Mouse (Mus musculus) hindbrain, embryonic 15.5 days (tissue): ENCODE results near the gene H2-K1. TPM values are rescaled to one million over a fixed set of nuclear protein-coding genes. Genes with fewer than 3 reads are reported as not detected.
"Not testable (repeated sequence)": the region's sequence is repeated elsewhere in the genome, so short reads cannot be mapped to it uniquely, and the experiment has no call there.

Experiments used
- ATAC-seq: fragments of 200-750 bp; cut with Nextera tagmentation; 2 replicates; pipeline ENCODE4 v1.8.0; 2017; ENCODE audit warnings: low read depth, moderate number of reproducible peaks, moderate TSS enrichment; ENCODE audit not compliant: low FRiP score
- H3K27ac ChIP-seq: fragments of 300-500 bp; sonication (generic); replicated peaks from 2 replicates; pipeline ENCODE4 v1.5.1; 2015; ENCODE audit warnings: mild to moderate bottlenecking, inconsistent platforms
- H3K27me3 ChIP-seq: fragments of 300-500 bp; sonication (generic); 2 replicates; pipeline ENCODE4 v1.6.1; 2015; ENCODE audit warnings: control low read depth, inconsistent platforms
- H3K36me3 ChIP-seq: fragments of 300-500 bp; sonication (generic); 2 replicates; pipeline ENCODE4 v1.6.1; 2015; ENCODE audit warnings: control low read depth, inconsistent platforms
- H3K4me1 ChIP-seq: fragments of 300-500 bp; sonication (generic); replicated peaks from 2 replicates; pipeline ENCODE4 v1.6.1; 2015; ENCODE audit warnings: control low read depth, inconsistent platforms
- H3K4me2 ChIP-seq: fragments of 300-500 bp; sonication (generic); 2 replicates; pipeline ENCODE4 v1.6.1; 2015; ENCODE audit warnings: moderate library complexity, mild to moderate bottlenecking, inconsistent platforms
- H3K4me3 ChIP-seq: fragments of 300-500 bp; sonication (generic); 2 replicates; pipeline ENCODE4 v1.5.1; 2015; ENCODE audit warnings: mild to moderate bottlenecking, inconsistent platforms
- H3K9ac ChIP-seq: fragments of 300-500 bp; sonication (generic); 2 replicates; pipeline ENCODE4 v1.6.1; 2015; ENCODE audit warnings: inconsistent platforms
- H3K9me3 ChIP-seq: fragments of 300-500 bp; sonication (generic); 2 replicates; pipeline ENCODE4 v1.6.1; 2016; ENCODE audit warnings: control low read depth, inconsistent platforms
- WGBS: fragments of 180-500 bp; shearing (Covaris S2); methylation state at CpG from one replicate; pipeline ENCODE4 v1.1.7; 2015; 5-methylcytosine and 5-hydroxymethylcytosine counted together
- polyA plus RNA-seq: library from polyadenylated mRNA; unstranded; fragments of >200 nt; fragmentation: Nextera tagmentation; extraction: Ambion mirVana; gene quantifications from 2 replicates; pipeline ENCODE4 v1.2.1, GENCODE M21; 2015

The H2-K1 gene
- polyA plus RNA-seq, 1 experiment from 2014 or later: 19.5 TPM

DNA sequence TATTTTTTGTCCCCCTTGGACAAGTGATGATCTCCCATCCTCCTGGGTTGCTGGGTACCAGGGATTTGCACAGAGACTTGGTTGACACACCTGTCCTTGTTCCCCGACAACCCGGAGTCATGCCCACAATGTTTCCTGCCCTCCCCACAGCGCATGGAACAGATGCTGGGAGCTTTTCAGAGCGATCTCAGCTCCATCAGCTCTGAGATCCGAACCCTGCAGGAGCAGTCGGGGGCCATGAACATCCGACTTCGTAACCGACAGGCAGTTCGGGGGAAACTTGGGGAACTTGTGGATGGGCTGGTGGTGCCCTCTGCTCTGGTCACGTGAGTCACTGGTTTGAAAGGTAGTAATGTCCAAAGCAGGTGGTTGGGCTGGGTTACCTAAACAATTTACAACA lies 41.7 kb downstream of the H2-K1 start:
- Histone ChIP-seq H3K27me3 (no peaks in the 10 kb centered on the region), H3K36me3 (peaks cover 31% of the 10 kb centered on the region), H3K4me1 (peaks cover 24% of the 10 kb centered on the region), H3K9me3 (no peaks in the 10 kb centered on the region), H3K27ac (no peak overlapping the region), H3K9ac (no peak overlapping the region), H3K4me3 (no peak overlapping the region), H3K4me2 (no peak overlapping the region)
- WGBS: 94% methylated on average over 11 of the region's 11 CpGs
- no peak for ATAC-seq

DNA sequence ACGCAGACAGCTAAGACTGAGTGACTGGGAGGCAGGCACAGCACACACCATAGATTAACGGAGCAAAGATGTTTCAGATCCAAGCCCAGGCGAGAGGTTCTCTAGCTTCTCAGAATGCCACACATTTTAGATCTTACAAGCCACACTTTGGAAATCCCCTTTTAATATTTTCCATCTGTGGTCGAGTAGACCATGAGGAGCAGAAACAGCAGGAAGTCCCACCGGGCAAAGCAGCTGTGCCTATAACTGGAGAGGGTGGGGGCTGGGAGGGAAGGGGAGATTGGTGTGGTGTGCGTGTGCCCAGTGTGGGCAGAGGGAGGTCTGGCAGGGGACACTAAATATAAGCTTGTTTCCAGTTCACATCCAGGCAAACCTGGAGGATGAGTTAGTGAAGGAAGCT lies 42.7 kb downstream of the H2-K1 start:
- no peak for ATAC-seq
- no peaks in the 10 kb centered on the region for H3K27me3 ChIP-seq
- H3K9me3 ChIP-seq: no peaks in the 10 kb centered on the region
- no peak overlapping the region for H3K4me2 ChIP-seq
- H3K4me3 ChIP-seq: no peak overlapping the region
- 88% methylated on average over 6 of the region's 6 CpGs for WGBS
- H3K4me1 ChIP-seq: peaks cover 34% of the 10 kb centered on the region
- no peak overlapping the region for H3K9ac ChIP-seq
- H3K27ac ChIP-seq: no peak overlapping the region
- peaks cover 31% of the 10 kb centered on the region for H3K36me3 ChIP-seq

DNA sequence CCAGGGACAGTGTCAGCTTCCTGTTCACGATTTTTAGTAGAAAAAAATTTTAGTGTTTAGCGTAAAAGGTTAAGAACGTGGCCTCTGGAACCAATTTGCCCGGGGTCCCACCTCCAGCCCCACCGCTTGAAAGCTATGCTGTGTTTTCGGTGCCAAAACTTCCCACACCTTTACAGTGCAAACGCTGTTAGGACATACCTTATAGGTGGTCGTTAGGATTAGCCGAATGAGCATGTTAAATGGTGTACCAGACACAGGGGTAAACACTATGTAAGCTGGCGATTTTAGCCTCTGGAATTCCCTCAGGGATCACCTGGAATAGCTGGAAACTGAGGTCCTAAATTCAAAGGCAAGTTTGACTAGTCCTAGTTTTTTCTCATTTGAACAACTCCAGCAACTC lies 43.8 kb downstream of the H2-K1 start:
- Histone ChIP-seq H3K9me3 (no peaks in the 10 kb centered on the region), H3K4me2 (peak overlapping the region; percentile 77), H3K9ac (peak overlapping the region; percentile 79), H3K27me3 (no peaks in the 10 kb centered on the region), H3K36me3 (peaks cover 33% of the 10 kb centered on the region), H3K4me1 (peaks cover 45% of the 10 kb centered on the region), H3K4me3 (peak overlapping the region; percentile 76), H3K27ac (peak overlapping the region; percentile 94)
- 9% methylated on average over 10 of the region's 10 CpGs for WGBS
- ATAC-seq: no peak

DNA sequence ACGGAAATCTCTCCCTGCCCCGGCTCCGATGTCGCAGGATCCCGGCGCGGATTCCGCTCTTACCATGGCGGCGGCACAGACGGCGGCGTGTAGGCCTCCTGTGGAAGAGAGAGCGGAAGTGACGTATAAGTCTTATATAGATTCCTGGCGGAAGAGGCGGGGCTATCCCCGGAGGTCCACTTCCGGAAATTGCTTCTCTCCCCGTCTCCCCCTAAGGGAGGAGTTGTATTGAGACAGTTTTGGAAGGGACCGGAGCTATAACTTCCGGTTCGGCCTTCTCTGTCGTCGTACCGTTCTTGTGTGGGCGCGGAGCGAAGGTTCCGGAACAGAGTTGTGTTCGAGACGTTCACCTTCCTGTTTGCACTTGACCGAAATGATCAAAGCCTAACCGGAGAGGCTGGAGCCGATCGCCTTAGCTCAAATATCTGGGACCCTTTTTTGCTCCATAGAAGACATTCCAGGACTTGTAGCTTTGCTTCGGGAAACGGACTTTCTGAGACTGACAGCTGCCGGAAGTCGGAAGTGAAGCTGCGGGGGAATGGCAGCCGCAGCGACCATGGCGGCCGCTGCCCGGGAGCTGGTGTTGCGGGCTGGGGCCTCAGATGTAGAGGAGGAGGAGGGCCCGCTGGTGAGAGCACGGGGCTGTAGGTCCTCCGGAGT lies 44.5 kb downstream of the H2-K1 start, which contains the start of the genes Vps52 and Rps18:
Gene Vps52, plus strand, starts transcription at position 258 of the 660 bp plus-strand sequence.
Gene Rps18, minus strand, starts transcription at position 447 of the 660 bp plus-strand sequence.
- H3K4me2 ChIP-seq: peak within 1 kb of the TSS; percentile 86
- no peaks in the 10 kb centered on the region for H3K27me3 ChIP-seq
- H3K4me3 ChIP-seq: peak within 1 kb of the TSS; percentile 76
- H3K4me1 ChIP-seq: peaks cover 49% of the 10 kb centered on the region
- peak within 1 kb of the TSS; percentile 90 for H3K9ac ChIP-seq
- H3K27ac ChIP-seq: peak within 1 kb of the TSS; percentile 94
- no peaks in the 10 kb centered on the region for H3K9me3 ChIP-seq
- peaks cover 28% of the 10 kb centered on the region for H3K36me3 ChIP-seq
- under 1% methylated on average over 50 of the region's 50 CpGs for WGBS
- ATAC-seq: peak; percentile 89

- peak overlapping the region; percentile 90 for H3K9ac ChIP-seq
- peaks cover 57% of the 10 kb centered on the region for H3K4me1 ChIP-seq
- under 1% methylated on average over 33 of the region's 33 CpGs for WGBS
- no peaks in the 10 kb centered on the region for H3K27me3 ChIP-seq
- peak; percentile 49; the same call in 1 of the 2 replicates for ATAC-seq
- H3K9me3 ChIP-seq: no peaks in the 10 kb centered on the region
- peak overlapping the region; percentile 76 for H3K4me3 ChIP-seq
- peaks cover 26% of the 10 kb centered on the region for H3K36me3 ChIP-seq
- peak overlapping the region; percentile 86 for H3K4me2 ChIP-seq
- peak overlapping the region; percentile 87 for H3K27ac ChIP-seq
Measured at GRCm38 (mm10) chr17:33954646-33955554, 45.2 kb downstream of the H2-K1 start.

DNA sequence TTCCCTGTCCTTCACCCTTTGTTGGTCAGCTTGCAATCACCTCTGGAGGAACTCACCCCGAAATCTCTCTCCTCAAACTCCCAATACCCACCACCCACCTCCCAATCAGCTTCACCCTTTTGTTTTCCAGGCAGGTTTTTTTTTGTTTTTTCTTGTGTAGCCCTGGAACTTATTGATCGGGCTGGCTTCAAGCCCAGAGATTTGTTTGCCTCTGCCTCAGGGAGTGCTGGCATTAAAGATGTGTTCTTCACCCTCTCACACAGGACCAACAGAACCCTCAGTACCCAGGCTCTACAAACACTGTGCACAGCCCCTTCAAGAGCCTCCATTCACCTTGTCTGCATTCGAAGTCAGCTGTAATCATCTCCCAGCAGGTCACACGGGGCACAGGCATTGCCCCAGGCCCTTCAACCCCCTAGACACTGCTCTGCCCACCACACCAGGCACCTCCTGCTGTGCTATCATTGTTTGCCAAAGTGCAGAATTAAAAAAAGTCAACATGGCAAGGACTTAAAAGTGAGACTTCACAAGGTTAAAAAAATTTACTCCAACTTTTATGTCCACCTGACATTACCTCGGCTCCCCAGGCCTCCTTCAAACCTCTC lies 46.1 kb downstream of the H2-K1 start:
- peaks cover 65% of the 10 kb centered on the region for H3K4me1 ChIP-seq
- peak overlapping the region; percentile 76 for H3K4me3 ChIP-seq
- H3K27ac ChIP-seq: 0 out of 2 replicates have a peak overlapping the region, but pooled peaks have one; percentile 87
- no peak for ATAC-seq
- H3K27me3 ChIP-seq: no peaks in the 10 kb centered on the region
- H3K9ac ChIP-seq: peak overlapping the region; percentile 90
- 31% methylated on average over 5 of the region's 5 CpGs for WGBS
- peaks cover 20% of the 10 kb centered on the region for H3K36me3 ChIP-seq
- no peaks in the 10 kb centered on the region for H3K9me3 ChIP-seq
- H3K4me2 ChIP-seq: peak overlapping the region; percentile 86

GRCm38 (mm10) chr17:33953310-33953709 lies 46.8 kb downstream of the H2-K1 start:
- Histone ChIP-seq H3K4me2 (no peak overlapping the region), H3K27me3 (no peaks in the 10 kb centered on the region), H3K4me3 (no peak overlapping the region), H3K36me3 (peaks cover 27% of the 10 kb centered on the region), H3K9me3 (no peaks in the 10 kb centered on the region), H3K4me1 (peaks cover 70% of the 10 kb centered on the region), H3K9ac (no peak overlapping the region), H3K27ac (no peak overlapping the region)
- 86% methylated on average over 3 of the region's 3 CpGs for WGBS
- no peak for ATAC-seq

DNA sequence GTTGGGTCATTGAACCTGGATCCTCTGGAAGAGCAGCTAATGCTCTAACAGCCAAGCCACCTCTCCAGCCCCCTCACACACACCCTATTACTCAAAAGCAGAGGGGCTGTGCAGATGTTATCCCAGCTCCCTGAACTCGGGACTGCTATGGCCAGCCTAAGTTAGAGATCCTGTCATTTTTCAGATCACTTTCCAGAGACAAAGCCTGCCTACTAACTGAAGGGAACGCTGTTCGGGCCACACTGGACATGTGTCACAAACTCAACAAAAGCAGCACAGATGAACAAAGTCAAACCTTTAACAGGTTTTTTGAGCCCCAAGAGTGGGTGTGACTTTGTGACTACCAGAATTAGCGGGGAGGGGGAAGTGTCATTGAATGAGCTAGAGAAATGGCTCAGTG lies 47.3 kb downstream of the H2-K1 start:
- no peak overlapping the region for H3K27ac ChIP-seq

DNA sequence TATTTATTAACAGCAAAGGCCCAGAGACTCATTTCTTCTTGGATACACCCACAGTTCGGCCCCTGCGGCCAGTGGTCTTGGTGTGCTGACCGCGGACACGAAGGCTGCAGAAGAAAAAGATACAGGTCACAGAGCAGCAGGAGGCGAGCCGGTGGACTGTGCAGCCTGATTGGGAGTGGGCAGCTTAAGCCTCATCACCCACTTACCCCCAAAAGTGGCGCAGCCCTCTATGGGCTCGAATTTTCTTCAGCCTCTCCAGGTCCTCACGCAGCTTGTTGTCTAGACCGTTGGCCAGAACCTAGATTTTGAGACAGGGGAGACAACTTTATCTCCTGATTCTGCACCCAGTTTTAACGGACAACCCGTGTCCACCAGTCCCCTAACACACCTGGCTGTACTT lies 48.1 kb downstream of the H2-K1 start:
- H3K9ac ChIP-seq: peak overlapping the region; percentile 61; the same call in 1 of the 2 replicates
- H3K27ac ChIP-seq: peak overlapping the region; percentile 91; the same call in 1 of the 2 replicates

More for the DNA sequence above, 47.3 kb downstream of the H2-K1 start:
- Histone ChIP-seq H3K4me2 (no peak overlapping the region), H3K36me3 (peaks cover 30% of the 10 kb centered on the region), H3K9ac (no peak overlapping the region), H3K4me1 (peaks cover 70% of the 10 kb centered on the region), H3K4me3 (no peak overlapping the region), H3K9me3 (no peaks in the 10 kb centered on the region), H3K27me3 (no peaks in the 10 kb centered on the region)
- WGBS: 82% methylated on average over 4 of the region's 4 CpGs
- no peak for ATAC-seq

GRCm38 (mm10) chr17:33951021-33951946 lies 48.9 kb downstream of the H2-K1 start, which contains the start of gene B3galt4:
B3galt4 (minus strand) TSS chr17:33951488.
- H3K36me3 ChIP-seq: peaks cover 40% of the 10 kb centered on the region
- ATAC-seq: peak; percentile 79
- WGBS: under 1% methylated on average over 43 of the region's 45 CpGs
- peaks cover 62% of the 10 kb centered on the region for H3K4me1 ChIP-seq
- peak within 1 kb of the TSS; percentile 49 for H3K4me3 ChIP-seq
- H3K27ac ChIP-seq: peak within 1 kb of the TSS; percentile 91
- H3K4me2 ChIP-seq: peak within 1 kb of the TSS; percentile 83
- no peaks in the 10 kb centered on the region for H3K27me3 ChIP-seq
- H3K9me3 ChIP-seq: no peaks in the 10 kb centered on the region
- peak within 1 kb of the TSS; percentile 61 for H3K9ac ChIP-seq

More for the DNA sequence above, 48.1 kb downstream of the H2-K1 start:
- not testable (repeated sequence) for H3K27me3 ChIP-seq, ATAC-seq, H3K9me3 ChIP-seq
- H3K4me3 ChIP-seq: peak overlapping the region; percentile 49
- H3K4me2 ChIP-seq: peak overlapping the region; percentile 83
- peaks cover 69% of the 10 kb centered on the region for H3K4me1 ChIP-seq
- peaks cover 36% of the 10 kb centered on the region for H3K36me3 ChIP-seq
- 79% methylated on average over 13 of the region's 13 CpGs for WGBS
